Mouse (Mus musculus): ENCODE measurements around the gene Xlr4a. TPM values are rescaled to one million over a fixed set of nuclear protein-coding genes. Genes with fewer than 3 reads are reported as not detected.

Gene Xlr4a
- polyA plus RNA-seq, 1 experiment from 2014 or later: 0.70 TPM

- 76% methylated on average over 12 of the region's 12 CpGs for WGBS
- no peaks in the 10 kb centered on the region for H3K27me3 ChIP-seq
- no peak overlapping the region for H3K9ac ChIP-seq
- H3K4me3 ChIP-seq: no peak overlapping the region
- no peak for ATAC-seq (ENCODE audit: low read depth)
- H3K4me2 ChIP-seq: no peak overlapping the region
- no peak overlapping the region for H3K27ac ChIP-seq (replicated peaks)
- no peaks in the 10 kb centered on the region for H3K4me1 ChIP-seq (replicated peaks)
- H3K9me3 ChIP-seq: no peaks in the 10 kb centered on the region
- H3K36me3 ChIP-seq: no peaks in the 10 kb centered on the region
Observed at GRCm38 (mm10) chrX:73039666-73040065, 42.6 kb downstream of the Xlr4a start.

GRCm38 (mm10) chrX:73038831-73039230, 43.4 kb downstream of the Xlr4a start:
- Histone ChIP-seq H3K27me3 (no peaks in the 10 kb centered on the region), H3K9me3 (no peaks in the 10 kb centered on the region), H3K4me1 (replicated peaks) (no peaks in the 10 kb centered on the region), H3K4me3 (no peak overlapping the region), H3K4me2 (no peak overlapping the region), H3K36me3 (no peaks in the 10 kb centered on the region), H3K27ac (replicated peaks) (no peak overlapping the region), H3K9ac (no peak overlapping the region)
- ATAC-seq (ENCODE audit: low read depth): no peak
- 82% methylated on average over 8 of the region's 8 CpGs for WGBS

- H3K9me3 ChIP-seq: no peaks in the 10 kb centered on the region
- no peak for ATAC-seq (ENCODE audit: low read depth)
Observed at GRCm38 (mm10) chrX:73037003-73037402, 45.3 kb downstream of the Xlr4a start, which contains the start of gene Pnma5. TSS of gene Pnma5 (minus strand) at chrX:73037103.

More at GRCm38 (mm10) chrX:73037003-73037402, 45.3 kb downstream of the Xlr4a start, which contains the start of gene Pnma5:
- no peak within 1 kb of the TSS for H3K27ac ChIP-seq (replicated peaks)
- no peak within 1 kb of the TSS for H3K9ac ChIP-seq
- no peak within 1 kb of the TSS for H3K4me3 ChIP-seq
- no peaks in the 10 kb centered on the region for H3K27me3 ChIP-seq
- WGBS: 86% methylated on average over 1 of the region's 1 CpGs
- H3K4me2 ChIP-seq: no peak within 1 kb of the TSS
- H3K4me1 ChIP-seq (replicated peaks): no peaks in the 10 kb centered on the region
- no peaks in the 10 kb centered on the region for H3K36me3 ChIP-seq

Other genes with a start within 250 kb of the Xlr4a start
- gene Cetn2, start 164.1 kb downstream of the Xlr4a start, polyA plus RNA-seq (2015; fragmentation: Nextera tagmentation; extraction: Ambion mirVana): 81.3 and 83.0 TPM in 2 replicates
- 41.0 and 41.5 TPM in 2 replicates for gene Nsdhl, start 163.9 kb downstream of the Xlr4a start, polyA plus RNA-seq (2015; fragmentation: Nextera tagmentation; extraction: Ambion mirVana)
- gene Zfp185, start 95.1 kb downstream of the Xlr4a start, polyA plus RNA-seq (2015; fragmentation: Nextera tagmentation; extraction: Ambion mirVana): 1.0 and 1.4 TPM in 2 replicates
- gene Pnma5, start 45.4 kb downstream of the Xlr4a start, polyA plus RNA-seq (2015; fragmentation: Nextera tagmentation; extraction: Ambion mirVana): not detected in 2 replicates
- 2.0 and 2.3 TPM in 2 replicates for gene Pnma3, start 17.7 kb downstream of the Xlr4a start, polyA plus RNA-seq (2015; fragmentation: Nextera tagmentation; extraction: Ambion mirVana)
- gene Xlr3a, start 14.6 kb upstream of the Xlr4a start, polyA plus RNA-seq (2015; fragmentation: Nextera tagmentation; extraction: Ambion mirVana): 1.9 and 5.6 TPM in 2 replicates
- 0.32 TPM in 1 of 2 replicates, not detected in the other for gene Gm14685, start 34.6 kb upstream of the Xlr4a start, polyA plus RNA-seq (2015; fragmentation: Nextera tagmentation; extraction: Ambion mirVana)
- not detected in 2 replicates for gene Xlr5b, start 66.3 kb upstream of the Xlr4a start, polyA plus RNA-seq (2015; fragmentation: Nextera tagmentation; extraction: Ambion mirVana)
- 0.33 TPM in 1 of 2 replicates, not detected in the other for gene DXBay18, start 67.0 kb upstream of the Xlr4a start, polyA plus RNA-seq (2015; fragmentation: Nextera tagmentation; extraction: Ambion mirVana)
- not detected in 2 replicates for gene Spin2d, start 94.5 kb upstream of the Xlr4a start, polyA plus RNA-seq (2015; fragmentation: Nextera tagmentation; extraction: Ambion mirVana)
- 21.3 and 22.3 TPM in 2 replicates for gene Xlr3b, start 109.7 kb upstream of the Xlr4a start, polyA plus RNA-seq (2015; fragmentation: Nextera tagmentation; extraction: Ambion mirVana)
- 0.74 and 1.2 TPM in 2 replicates for gene Xlr4b, start 131.9 kb upstream of the Xlr4a start, polyA plus RNA-seq (2015; fragmentation: Nextera tagmentation; extraction: Ambion mirVana)
- 29.9 and 33.8 TPM in 2 replicates for gene F8a, start 145.8 kb upstream of the Xlr4a start, polyA plus RNA-seq (2015; fragmentation: Nextera tagmentation; extraction: Ambion mirVana)
- gene Xlr4c, start 160.7 kb upstream of the Xlr4a start, polyA plus RNA-seq (2015; fragmentation: Nextera tagmentation; extraction: Ambion mirVana): 0.69 TPM in 1 of 2 replicates, not detected in the other
- 0.57 and 0.65 TPM in 2 replicates for gene Xlr3c, start 182.9 kb upstream of the Xlr4a start, polyA plus RNA-seq (2015; fragmentation: Nextera tagmentation; extraction: Ambion mirVana)
- gene Xlr5a, start 210.5 kb upstream of the Xlr4a start, polyA plus RNA-seq (2015; fragmentation: Nextera tagmentation; extraction: Ambion mirVana): not detected in 2 replicates
- not detected in 2 replicates for gene Xlr5c, start 210.5 kb upstream of the Xlr4a start, polyA plus RNA-seq (2015; fragmentation: Nextera tagmentation; extraction: Ambion mirVana)